Mouse (Mus musculus) kidney, postnatal 14 days (tissue): ENCODE data around the gene Gm12216.

Experiments used
- DNase-seq: peaks from one replicate; pipeline ENCODE4 v3.0.0; 2022; ENCODE audit warnings: mixed read lengths

Gene Gm12216

GRCm38 (mm10) chr11:53821230-53821944 is 37.7 kb downstream of the Gm12216 start:
- DNase-seq, result no peak

GRCm38 (mm10) chr11:53820516-53821170 is 38.4 kb downstream of the Gm12216 start:
- DNase-seq, result no peak

- no peak for DNase-seq
Observed at GRCm38 (mm10) chr11:53819511-53819910, 39.5 kb downstream of the Gm12216 start.

GRCm38 (mm10) chr11:53818794-53819193 is 40.3 kb downstream of the Gm12216 start:
- peak; percentile 56 for DNase-seq

GRCm38 (mm10) chr11:53816841-53817375 is 42.1 kb downstream of the Gm12216 start:
- DNase-seq, result no peak

- no peak for DNase-seq
Observed at GRCm38 (mm10) chr11:53814810-53815209, 44.2 kb downstream of the Gm12216 start.

GRCm38 (mm10) chr11:53813001-53813868 is 45.8 kb downstream of the Gm12216 start:
- DNase-seq, result peak; percentile 79

- no peak for DNase-seq
Observed at GRCm38 (mm10) chr11:53811312-53811711, 47.7 kb downstream of the Gm12216 start.

GRCm38 (mm10) chr11:53810749-53811148 is 48.3 kb downstream of the Gm12216 start:
- no peak for DNase-seq

- DNase-seq, result no peak
Observed at GRCm38 (mm10) chr11:53810156-53810555, 48.9 kb downstream of the Gm12216 start.

GRCm38 (mm10) chr11:53809354-53809753 is 49.7 kb downstream of the Gm12216 start:
- DNase-seq, result no peak

GRCm38 (mm10) chr11:53805786-53806185 is 53.3 kb downstream of the Gm12216 start:
- DNase-seq, result peak; percentile 66

GRCm38 (mm10) chr11:53804569-53805344 is 54.3 kb downstream of the Gm12216 start:
- no peak for DNase-seq

- DNase-seq, result no peak
Observed at GRCm38 (mm10) chr11:53803494-53803893, 55.6 kb downstream of the Gm12216 start.

GRCm38 (mm10) chr11:53803093-53803492 is 56.0 kb downstream of the Gm12216 start:
- peak; percentile 38 for DNase-seq

- DNase-seq, result no peak
Observed at GRCm38 (mm10) chr11:53800975-53801374, 58.1 kb downstream of the Gm12216 start.

GRCm38 (mm10) chr11:53800036-53800435 is 59.0 kb downstream of the Gm12216 start:
- DNase-seq, result no peak

GRCm38 (mm10) chr11:53798041-53798711 is 60.9 kb downstream of the Gm12216 start:
- no peak for DNase-seq

GRCm38 (mm10) chr11:53797386-53797920 is 61.6 kb downstream of the Gm12216 start:
- DNase-seq, result no peak

- peak; percentile 80 for DNase-seq
Observed at GRCm38 (mm10) chr11:53796409-53797151, 62.5 kb downstream of the Gm12216 start.

GRCm38 (mm10) chr11:53795813-53796212 is 63.2 kb downstream of the Gm12216 start:
- no peak for DNase-seq
